In the genomic region with DNA sequence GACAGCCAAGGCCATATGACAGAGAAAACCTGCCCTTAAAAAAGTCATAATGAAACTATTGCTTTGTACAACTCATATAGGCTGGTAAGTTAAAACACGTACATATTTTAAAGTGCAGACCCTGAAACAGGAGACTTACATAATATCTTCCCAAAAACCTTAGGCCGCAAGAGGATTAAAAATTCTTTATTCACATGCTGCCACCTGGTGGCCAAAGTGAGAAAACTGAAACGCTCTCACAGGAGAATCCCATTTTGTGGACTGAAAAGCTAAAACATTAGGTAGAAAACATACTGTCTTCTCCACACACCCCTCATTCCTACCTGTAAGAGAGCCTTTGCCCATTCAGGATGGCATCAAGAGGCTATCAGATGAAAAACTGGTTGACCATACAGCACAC, we compare ENCODE assay signal across 10 mouse cellular contexts. TPM values are rescaled to one million over a fixed set of nuclear protein-coding genes. Genes with fewer than 3 reads are reported as not detected.
DNase-seq lines count a peak whose midpoint lies in the region; ATAC-seq and TF ChIP-seq lines count a peak whose summit lies in the region.
"Had no signal": no experiment of that assay in that cellular context is flagged by ENCODE, and none has a peak within 500 bp of the region (broad histone marks: within the 10 kb centered on the region; RNA-seq: fewer than 3 reads in every experiment).

No protein-coding gene starts in this region.

- H3K27me3 ChIP-seq in E14TG2a.4 (ENCODE audit: insufficient read depth, low read length) = 0 out of 2 replicates have a peak, but pooled peaks cover 2% of the 10 kb centered on the region
- H3K27me3 ChIP-seq: liver, embryonic 13.5 days; stomach, embryonic 15.5 days had no signal

- peaks cover 8% of the 10 kb centered on the region; the same call in 1 of the 2 replicates for H3K9me3 ChIP-seq in E14TG2a.4 (ENCODE audit: low read length)
- H3K9me3 ChIP-seq: liver, embryonic 13.5 days; stomach, embryonic 15.5 days had no signal

- DNase-seq in gastrocnemius, adult 2 months = peak; percentile 43
- DNase-seq in gastrocnemius, postnatal 36 days = no peak
- DNase-seq in cerebellum, adult 11 months = peak; percentile 38
- DNase-seq in frontal cortex, postnatal 36 days (ENCODE audit: low spot score in 2 of 2) = peak; percentile 64 to 86
- peak; percentile 66 to 74 for DNase-seq in layer of hippocampus, adult 2 months (ENCODE audit: low spot score in 2 of 2)
- DNase-seq in thymus, postnatal 0 days (ENCODE audit: low spot score) = peak; percentile 48
- DNase-seq: liver, embryonic 13.5 days had no signal

- H3K27ac ChIP-seq in gastrocnemius, adult 2 months = no peak overlapping the region
- peak overlapping the region; percentile 69; the same call in 1 of the 2 replicates for H3K27ac ChIP-seq in layer of hippocampus, adult 2 months
- H3K27ac ChIP-seq: liver, embryonic 13.5 days; stomach, embryonic 15.5 days had no signal

- H3K4me1 ChIP-seq in E14TG2a.4 (replicated peaks; ENCODE audit: low read depth, low read length) = 0 out of 2 replicates have a peak, but pooled peaks cover 4% of the 10 kb centered on the region
- H3K4me1 ChIP-seq: liver, embryonic 13.5 days; stomach, embryonic 15.5 days had no signal

- peak; percentile 30; the same call in 1 of the 2 replicates for ATAC-seq in megakaryocyte progenitor cell, adult 5-6 weeks (replicated peaks; ENCODE audit: poor library complexity)

- no peak overlapping the region for H3K4me3 ChIP-seq in gastrocnemius, adult 2 months
- H3K4me3 ChIP-seq in E14TG2a.4 (replicated peaks; ENCODE audit: low read length) = no peak overlapping the region
- no peak overlapping the region for H3K4me3 ChIP-seq in layer of hippocampus, adult 2 months
- H3K4me3 ChIP-seq: liver, embryonic 13.5 days; stomach, embryonic 15.5 days had no signal

- H3K36me3 ChIP-seq in E14TG2a.4 (ENCODE audit: insufficient read depth, low read length) = peaks cover 12% of the 10 kb centered on the region

- peak; percentile 76 for TF ChIP-seq CTCF in gastrocnemius, adult 2 months (IDR thresholded peaks at IDR 0.05)
- TF ChIP-seq CTCF in E14TG2a.4 (conservative IDR thresholded peaks at IDR 0.05; ENCODE audit: low read length) = peak; percentile 74
- TF ChIP-seq CTCF in layer of hippocampus, adult 2 months (conservative IDR thresholded peaks at IDR 0.05) = peak; percentile 88

- intact Hi-C loops in gastrocnemius, adult 2 months (cut with DNase I) = loop anchor here (2.0 kb wide), 1 partner anchor 381 kb away; no protein-coding TSS in a partner anchor
- intact Hi-C loops in gastrocnemius, postnatal 36 days (cut with DNase I) = loop anchor here (2.0 kb wide), 1 partner anchor 379 kb away; no protein-coding TSS in a partner anchor

RNA-seq across cellular contexts. Expression of a gene that starts 21.1 kb away (rescaled TPM):
- total RNA-seq in gastrocnemius, adult 2 months (2021) = 10 to 100 TPM; 14.2 to 15.3 TPM
- total RNA-seq in gastrocnemius, postnatal 36 days (2021) = 10 to 100 TPM; 14.4 to 15.5 TPM
- 10 to 100 TPM; 26.8 to 29.0 TPM for total RNA-seq in layer of hippocampus, adult 2 months (2021)
- 11.3 and 21.4 TPM in 2 replicates for total RNA-seq in megakaryocyte progenitor cell, adult 5-6 weeks (2015)
- total RNA-seq in megakaryocyte progenitor cell, adult 5-6 weeks (2017) = 11.2 and 16.5 TPM in 2 replicates
- polyA plus RNA-seq in thymus, postnatal 0 days (2015; fragmentation: Nextera tagmentation; extraction: Ambion mirVana) = 35.3 and 42.1 TPM in 2 replicates

RNA-seq across cellular contexts. Expression of a gene that starts 40.0 kb away (rescaled TPM):
- total RNA-seq in gastrocnemius, adult 2 months (2021) = 10 to 100 TPM; 42.7 to 77.1 TPM
- 10 to 100 TPM; 31.8 to 38.3 TPM for total RNA-seq in gastrocnemius, postnatal 36 days (2021)
- total RNA-seq in layer of hippocampus, adult 2 months (2021) = 100 to 1,000 TPM; 282 to 312 TPM
- 156 and 168 TPM in 2 replicates for total RNA-seq in megakaryocyte progenitor cell, adult 5-6 weeks (2015)
- total RNA-seq in megakaryocyte progenitor cell, adult 5-6 weeks (2017) = 332 and 482 TPM in 2 replicates
- 410 and 488 TPM in 2 replicates for polyA plus RNA-seq in thymus, postnatal 0 days (2015; fragmentation: Nextera tagmentation; extraction: Ambion mirVana)

Comparison
In these comparisons a context has a peak if more than half of its experiments do, and no peak if none do; other contexts are left out.
1. DNase-seq: peak in gastrocnemius, adult 2 months (single experiment), cerebellum, adult 11 months (single experiment), frontal cortex, postnatal 36 days (2 of 2), layer of hippocampus, adult 2 months (2 of 2) and thymus, postnatal 0 days (single experiment); none in gastrocnemius, postnatal 36 days (0 of 2).
2. Peak in every context shown above with its lines, with median percentiles within 50 percentile points of each other: CTCF ChIP-seq.